Mouse (Mus musculus): ENCODE measurements around the gene Phactr3.

Gene Phactr3

DNA sequence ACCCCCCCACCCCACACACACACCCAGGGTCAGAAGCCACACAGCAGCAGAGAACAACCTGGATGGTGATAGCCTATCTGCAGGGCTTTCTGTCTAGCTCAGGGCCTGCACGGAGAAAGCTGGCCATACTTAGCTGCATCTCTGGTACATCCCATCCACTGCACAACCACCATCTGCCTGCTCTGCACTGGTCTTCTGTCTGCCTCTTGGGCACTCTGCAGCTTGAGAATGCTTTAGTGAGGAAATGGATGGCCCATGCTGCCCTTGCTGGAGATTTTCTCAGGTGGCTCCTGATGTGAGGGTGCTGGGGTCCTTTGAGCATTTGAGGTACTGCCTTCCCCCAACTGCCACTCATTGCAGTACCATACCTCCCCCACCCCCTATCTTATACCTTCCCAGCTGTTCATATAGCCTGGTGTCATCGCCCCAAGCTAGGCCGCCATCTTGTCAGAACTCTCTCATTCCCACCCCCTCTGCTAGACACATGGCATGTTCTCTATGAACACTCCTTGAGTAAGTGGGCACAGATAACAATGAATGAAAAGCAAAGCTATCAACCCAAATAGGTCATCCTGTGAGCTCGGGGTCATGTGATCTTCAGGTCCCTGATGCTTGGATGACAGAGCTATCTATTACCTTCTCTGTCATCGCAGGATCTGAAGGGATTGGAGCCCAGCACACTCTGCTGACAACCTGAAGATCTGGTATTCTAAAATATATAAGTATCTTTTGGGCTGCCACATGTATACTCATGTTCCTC lies 13.0 kb downstream of the Phactr3 start:
- DNase-seq (ENCODE audit: low read depth in 2 of 2, low spot score in 2 of 2), result no peak

DNA sequence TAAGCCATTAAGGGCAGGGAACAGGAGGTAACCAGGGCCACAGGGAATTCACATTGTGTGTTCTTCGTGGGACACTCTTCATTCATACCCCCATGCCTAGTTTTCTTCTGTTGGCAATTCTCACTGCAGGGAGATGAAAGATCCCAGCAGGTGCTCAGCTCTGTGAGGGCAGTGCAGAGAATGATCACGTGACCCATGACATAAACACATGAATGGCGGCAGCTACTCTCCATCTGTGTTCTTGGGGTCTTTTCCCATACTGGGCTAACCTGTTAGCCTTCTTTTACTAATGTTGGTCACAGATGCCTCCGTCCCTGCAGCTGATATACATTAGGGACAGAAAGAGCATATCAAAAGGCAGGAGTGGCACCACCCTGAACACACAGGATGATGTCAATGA lies 16.9 kb downstream of the Phactr3 start:
- no peak for DNase-seq (ENCODE audit: low read depth in 2 of 2, low spot score in 2 of 2)

DNA sequence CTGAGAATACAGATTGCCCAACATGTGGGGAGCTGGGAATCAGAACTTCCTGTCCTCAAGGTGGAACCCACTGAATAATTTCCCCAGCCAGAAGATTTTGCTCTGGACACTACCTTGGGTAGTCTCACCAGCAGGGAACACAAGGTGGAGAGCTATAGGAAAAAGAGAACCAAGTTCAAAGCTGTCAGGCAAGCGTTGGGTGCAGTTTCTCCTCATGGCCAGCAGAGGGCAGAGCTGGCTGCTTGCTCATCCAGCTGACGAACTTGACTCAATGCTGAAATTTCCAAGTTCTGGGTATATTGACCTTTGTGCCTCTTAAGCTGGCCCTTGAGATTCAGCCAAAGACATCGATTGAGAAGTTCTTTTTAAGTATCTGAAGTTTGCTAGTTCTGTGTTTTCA lies 18.7 kb downstream of the Phactr3 start:
- DNase-seq (ENCODE audit: low read depth in 2 of 2, low spot score in 2 of 2), result no peak

DNA sequence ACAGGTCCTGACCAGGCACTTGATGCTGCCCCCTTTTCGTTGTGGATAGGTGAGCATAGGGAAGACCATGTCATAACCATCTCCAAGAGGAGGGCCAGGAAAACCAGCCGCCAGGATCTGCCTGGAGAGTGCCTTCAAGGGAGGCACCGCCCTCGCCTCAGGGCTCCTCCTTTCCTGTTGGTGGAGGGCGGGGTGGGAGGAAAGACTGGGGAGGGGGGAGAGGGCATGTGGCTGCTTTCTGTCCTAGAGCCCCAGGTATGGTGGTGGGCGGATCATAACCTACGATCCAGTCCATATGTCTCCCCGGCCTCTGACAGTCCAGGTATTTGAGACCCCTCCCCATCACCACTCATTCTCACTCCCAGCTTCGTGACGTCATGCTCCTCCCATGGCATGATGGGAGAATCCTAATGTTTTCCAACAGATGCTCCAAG lies 22.7 kb downstream of the Phactr3 start:
- no peak for DNase-seq (ENCODE audit: low read depth in 2 of 2, low spot score in 2 of 2)

DNA sequence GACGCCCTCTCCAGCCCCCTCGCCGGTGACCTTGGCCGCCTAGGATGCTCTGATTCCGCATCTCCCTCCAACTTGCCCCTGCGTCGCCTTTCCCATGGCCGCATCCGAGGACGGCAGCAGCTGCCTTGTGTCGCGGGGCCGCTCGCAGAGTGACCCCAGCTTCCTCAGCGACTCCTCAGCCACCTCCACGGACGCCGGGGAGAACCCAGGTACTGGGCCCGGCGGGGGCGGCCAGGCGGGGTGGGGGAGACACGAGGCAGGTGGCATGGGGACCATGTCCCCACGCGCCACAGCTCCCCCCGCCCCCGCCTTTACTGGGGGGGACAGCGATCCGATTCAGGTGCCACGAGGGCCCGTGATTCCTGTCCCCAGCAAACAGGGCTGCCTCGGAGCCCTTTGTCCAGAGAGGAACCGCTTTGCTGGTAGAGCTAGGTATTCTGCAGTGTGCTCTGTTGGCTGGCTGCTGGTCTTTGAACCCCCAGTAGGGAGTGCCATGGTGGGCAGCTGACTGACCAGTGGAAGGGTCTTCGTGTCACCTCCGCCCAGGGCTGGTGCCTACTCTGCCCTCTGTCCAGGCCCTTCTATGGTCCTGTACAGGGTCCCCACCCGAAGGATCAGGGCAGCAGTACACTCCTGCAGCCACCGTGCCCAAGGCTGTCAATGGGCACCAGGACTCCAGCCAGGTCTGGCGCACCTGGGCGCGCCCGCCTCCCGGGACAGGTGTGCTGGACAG lies 23.7 kb downstream of the Phactr3 start:
- no peak for DNase-seq (ENCODE audit: low read depth in 2 of 2, low spot score in 2 of 2)

DNA sequence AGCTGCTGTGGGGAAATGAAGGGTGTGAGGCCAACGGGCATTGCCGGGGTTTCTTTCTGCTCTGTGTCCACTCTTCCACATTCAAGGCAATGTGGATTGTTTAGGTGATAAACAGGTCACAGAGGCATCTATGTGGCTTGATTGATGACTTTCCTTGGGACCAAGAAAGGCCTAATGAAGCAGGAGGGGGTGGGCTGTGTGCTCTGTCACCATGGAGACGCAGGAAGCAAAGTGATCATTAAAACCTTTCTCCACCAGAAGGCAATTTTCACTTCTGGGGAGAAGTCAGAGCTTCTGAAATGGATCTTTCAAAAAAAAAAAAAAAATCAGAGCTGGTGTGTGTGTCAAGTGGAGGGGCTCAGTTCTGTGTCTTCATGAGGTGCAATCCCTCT lies 24.2 kb downstream of the Phactr3 start:
- no peak for DNase-seq (ENCODE audit: low read depth in 2 of 2, low spot score in 2 of 2)

DNA sequence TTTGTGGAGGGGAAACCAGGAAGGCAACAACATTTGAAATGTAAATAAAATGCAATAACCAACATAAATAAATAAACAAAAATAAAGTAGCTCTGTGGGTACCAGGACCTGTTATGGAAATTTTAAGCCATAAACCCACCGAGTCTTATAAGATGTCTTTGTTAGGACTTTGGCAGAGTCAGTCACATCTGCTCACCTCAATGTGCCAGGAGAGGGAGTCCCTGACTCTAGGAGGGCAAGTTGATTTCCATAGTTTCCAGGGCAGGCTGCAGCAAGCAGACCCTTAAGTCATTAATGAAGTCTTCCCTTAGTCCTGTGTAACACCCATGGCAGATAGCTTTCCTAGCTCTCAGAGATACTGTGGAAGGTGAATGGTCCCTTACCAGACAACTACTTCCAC lies 25.1 kb downstream of the Phactr3 start:
- DNase-seq (ENCODE audit: low read depth in 2 of 2, low spot score in 2 of 2), result no peak

DNA sequence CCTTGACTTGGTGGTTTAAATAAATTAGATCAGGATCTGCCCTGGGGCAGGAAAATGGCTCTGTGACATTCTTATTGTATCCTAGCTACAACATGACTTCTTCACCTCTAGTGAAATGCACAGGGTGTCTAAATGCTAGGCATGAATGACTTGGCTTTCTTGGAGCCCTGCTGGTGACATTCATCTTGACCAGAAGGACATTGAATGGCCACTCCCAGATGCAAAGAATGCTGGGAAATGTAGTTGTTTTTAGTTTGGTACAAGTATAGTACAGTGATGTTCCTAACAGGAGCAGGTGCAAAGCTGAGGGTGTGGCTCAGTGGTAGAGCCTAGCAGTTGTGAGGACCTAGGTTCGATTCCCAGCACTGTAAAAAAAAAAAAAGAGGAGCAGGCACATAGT lies 30.5 kb downstream of the Phactr3 start:
- DNase-seq (ENCODE audit: low read depth in 2 of 2, low spot score in 2 of 2), result no peak

DNA sequence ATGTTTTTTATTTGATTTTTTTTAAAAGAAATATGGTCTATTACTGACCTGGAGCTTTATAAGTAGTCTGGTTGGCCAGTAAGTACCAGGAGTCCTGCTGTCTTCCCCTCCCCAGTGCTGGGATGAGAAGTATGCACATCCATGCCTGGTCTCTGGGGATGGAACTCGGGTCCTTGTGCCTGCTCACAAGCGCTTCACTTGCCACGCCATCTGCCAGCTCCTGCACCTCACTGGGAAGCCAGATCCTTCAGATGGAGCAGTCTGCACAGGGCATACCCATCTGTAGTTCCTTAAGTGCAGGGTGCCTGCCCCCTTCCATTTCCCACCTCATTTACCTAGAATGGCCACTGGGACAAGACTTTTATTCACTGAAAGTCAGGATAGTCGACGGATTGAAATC lies 31.9 kb downstream of the Phactr3 start:
- no peak for DNase-seq (ENCODE audit: low read depth in 2 of 2, low spot score in 2 of 2)

DNA sequence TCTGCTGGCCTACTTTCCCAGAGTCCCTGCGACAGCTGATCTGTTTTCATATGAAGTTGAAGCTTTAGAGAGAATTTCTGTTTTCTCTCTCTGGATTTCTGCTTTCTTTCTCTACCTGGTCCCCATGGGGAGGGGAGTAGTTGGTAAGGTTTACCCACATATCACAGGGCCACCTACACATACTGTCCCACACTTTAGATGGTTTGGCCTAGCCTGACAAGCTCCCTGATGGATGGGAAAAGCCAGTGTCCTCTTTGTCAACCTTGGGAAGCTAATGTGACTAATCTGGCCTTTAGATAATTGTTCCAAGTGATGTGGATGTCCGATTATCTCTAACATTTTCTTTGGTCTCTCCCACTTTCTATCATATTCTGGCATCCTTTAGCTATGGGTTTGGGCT lies 34.8 kb downstream of the Phactr3 start:
- DNase-seq (ENCODE audit: low read depth in 2 of 2, low spot score in 2 of 2), result no peak

DNA sequence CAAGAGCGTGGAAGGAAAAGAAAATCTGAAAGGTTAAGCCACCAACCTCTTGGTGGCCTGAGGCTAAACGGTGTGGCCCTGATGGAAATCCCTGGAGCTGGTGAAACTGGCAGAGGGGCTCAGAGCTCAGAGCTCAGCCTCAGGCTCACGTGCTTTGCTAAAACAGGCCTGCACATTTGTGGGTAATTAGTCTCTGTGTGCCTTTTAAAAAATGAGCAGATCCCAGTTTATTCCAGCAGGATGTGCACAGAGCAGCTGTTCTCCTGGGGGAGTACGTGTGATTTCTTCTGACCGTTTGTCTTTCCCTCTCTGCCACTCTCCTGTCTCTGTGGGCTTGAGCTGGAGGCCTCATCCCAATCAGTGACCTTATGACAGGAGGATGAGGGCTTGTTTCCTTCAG lies 35.4 kb downstream of the Phactr3 start:
- no peak for DNase-seq (ENCODE audit: low read depth in 2 of 2, low spot score in 2 of 2)

DNA sequence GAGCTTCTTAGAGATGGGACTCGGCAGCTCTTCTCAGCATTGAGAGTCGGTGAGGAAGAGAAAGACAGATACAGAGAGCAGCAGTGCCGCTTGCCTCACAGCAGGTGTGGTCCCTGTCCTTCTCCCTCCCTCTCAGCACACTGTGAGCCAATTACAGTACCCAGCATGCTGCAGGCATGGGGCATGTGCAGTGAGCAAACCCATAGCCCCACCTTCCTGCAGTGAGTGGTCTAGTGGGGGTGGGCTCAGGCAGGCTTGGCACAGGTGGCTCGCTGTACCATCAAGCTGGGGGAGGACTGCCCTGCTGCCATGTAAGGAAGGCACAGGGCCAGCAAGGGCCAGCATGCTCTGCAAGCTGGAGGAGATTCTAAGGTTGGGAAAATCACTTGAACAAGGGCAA lies 35.8 kb downstream of the Phactr3 start:
- no peak for DNase-seq (ENCODE audit: low read depth in 2 of 2, low spot score in 2 of 2)

DNA sequence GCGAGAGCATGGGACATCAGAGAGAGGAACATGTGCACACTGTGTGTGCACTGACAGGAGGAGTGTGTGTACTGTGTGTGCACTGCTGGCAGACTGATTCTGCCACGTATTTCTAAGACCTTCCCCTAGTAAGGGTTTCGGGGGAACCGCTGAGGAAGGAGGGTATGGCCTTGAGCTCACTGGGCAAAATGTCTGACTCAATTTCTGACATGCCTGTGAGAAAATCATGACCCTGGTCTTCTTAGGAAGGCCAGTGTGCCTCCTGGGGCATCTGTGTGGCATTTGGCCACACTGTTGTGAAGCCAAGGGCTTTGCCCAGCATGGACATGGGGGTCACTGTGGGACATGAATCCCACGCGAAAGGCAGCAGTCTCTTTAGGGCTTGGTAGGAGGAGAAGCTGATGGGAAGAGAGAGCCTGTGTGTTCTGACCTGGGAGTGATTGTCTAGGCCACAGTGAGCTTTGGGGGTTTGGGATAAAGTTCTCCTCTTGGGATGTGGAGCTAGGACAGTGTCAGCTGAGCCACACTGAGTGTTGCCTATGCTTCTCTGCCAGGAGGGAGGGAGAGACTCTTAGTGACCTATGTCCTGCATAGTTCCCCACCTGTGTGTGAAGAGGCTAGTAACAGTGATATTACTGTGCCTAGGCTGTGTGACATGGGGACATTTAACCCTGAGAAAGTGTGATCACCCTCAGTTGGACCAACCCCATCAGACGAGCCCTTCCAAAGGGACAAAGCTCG lies 36.6 kb downstream of the Phactr3 start:
- DNase-seq (ENCODE audit: low read depth in 2 of 2, low spot score in 2 of 2), result no peak

DNA sequence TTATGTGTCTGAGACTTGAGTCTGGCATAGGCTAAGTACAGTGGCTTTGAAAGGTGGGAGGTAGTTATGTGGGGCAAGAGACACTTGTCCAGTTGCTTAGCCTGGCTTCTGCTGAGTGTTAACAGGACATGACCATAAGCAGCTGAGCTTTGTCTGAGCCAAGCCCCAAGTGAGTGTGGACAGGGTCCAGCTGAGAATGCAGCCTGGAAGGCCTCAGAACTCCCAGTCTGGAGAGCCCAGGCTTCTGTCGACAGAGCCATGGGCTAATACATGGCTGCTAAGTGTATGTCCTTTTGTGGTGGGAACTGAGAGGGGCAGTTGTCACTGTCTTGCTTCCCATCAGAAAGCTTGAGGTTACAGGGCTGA lies 37.1 kb downstream of the Phactr3 start:
- no peak for DNase-seq (ENCODE audit: low read depth in 2 of 2, low spot score in 2 of 2)

DNA sequence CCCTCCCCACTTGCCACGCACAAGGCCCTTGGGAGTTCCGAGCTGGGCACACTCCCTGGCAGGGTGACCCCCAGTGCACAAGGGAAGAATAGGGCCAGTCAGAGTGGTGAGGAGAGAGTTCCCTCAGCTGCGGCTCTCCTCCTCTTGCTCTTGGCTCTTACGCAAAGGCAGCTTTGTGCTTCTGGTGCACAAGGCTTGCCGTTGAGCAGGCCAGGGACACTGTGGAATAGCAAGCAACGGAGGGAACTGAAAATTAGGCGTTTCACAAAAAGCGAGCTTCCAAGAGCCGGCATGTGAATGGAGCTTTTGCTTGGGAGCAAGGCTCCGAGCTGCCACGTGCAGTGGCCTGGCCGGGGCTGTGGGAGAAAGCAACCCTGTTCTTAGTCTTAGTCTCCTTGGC lies 40.2 kb downstream of the Phactr3 start:
- no peak for DNase-seq (ENCODE audit: low read depth in 2 of 2, low spot score in 2 of 2)

DNA sequence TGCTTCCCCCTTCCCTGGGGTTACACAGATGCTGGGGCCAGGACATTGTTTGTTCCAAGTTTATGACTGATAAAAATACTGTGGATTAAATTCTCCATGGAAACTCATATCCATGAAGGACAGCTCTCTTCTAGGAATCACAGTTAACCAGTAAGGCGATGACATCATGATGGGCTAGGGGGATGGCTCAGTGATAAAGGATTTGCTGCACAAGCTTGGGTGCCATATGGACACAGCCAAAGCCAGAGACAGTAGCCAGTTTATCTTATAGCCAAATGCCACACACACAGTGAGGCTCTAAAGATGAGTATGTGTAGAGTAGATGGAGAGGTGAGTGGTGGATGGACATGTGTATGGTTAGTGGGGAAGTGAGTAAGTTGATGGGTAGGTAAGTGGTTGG lies 45.2 kb downstream of the Phactr3 start:
- DNase-seq (ENCODE audit: low read depth in 2 of 2, low spot score in 2 of 2), result no peak

DNA sequence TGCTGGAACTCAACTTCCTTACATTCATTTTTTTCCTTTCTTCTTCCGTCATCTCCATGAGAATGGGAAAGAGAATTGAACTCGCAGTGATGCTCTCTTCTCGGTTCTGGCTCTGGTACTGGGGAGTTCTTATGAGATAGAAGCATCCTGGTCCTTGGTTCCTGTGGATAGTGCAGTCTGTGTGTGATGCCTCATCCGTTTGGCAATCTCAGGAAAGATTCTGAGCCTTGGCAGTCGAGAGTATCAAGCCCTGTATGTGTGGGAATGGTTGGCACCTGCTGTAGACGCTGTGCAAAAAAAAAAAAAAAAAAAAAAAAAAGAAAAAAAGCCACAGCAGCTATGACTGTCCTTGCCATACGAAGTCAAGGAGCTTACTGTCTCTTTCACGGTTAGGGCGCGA lies 47.2 kb downstream of the Phactr3 start:
- no peak for DNase-seq (ENCODE audit: low read depth in 2 of 2, low spot score in 2 of 2)

DNA sequence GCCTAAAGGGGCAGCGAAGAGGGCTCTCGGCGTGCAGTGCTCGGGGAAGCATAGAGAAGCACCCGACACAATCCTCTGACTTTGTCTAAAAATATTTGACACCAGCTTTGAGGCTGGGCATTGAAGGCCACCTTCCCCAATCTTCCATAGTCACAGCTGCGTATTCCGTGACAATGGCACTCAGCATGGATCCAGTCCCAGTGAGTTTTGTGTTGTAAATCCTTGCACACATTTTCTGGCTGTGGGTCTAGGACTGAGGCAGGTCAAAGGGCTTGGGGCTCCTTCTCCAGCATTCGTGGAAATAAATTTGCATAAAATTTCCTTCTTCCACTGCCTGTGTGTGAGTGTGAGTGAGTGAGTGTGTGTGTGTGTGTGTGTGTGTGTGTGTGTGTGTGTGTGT lies 51.2 kb downstream of the Phactr3 start:
- no peak for DNase-seq (ENCODE audit: low read depth in 2 of 2, low spot score in 2 of 2)

DNA sequence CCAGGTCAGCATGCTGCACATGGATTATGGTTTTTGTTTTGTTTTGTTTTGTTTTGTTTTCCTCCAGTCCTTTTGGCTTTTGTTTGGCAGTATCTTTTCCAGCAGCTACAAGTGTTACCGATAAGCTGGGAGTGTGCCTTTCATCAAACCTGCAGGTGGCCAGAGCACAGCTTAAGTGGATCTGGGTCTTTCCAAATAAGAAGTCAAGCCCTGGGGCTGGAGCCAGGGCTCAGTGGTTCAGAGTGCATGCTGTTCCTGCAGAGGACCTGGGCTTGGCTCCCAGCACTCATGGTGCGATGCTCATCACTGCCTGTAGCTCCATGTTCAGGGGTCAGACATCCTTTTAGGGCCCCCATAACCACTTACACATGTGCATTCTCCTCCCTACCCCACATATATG lies 55.2 kb downstream of the Phactr3 start:
- no peak for DNase-seq (ENCODE audit: low read depth in 2 of 2, low spot score in 2 of 2)

DNA sequence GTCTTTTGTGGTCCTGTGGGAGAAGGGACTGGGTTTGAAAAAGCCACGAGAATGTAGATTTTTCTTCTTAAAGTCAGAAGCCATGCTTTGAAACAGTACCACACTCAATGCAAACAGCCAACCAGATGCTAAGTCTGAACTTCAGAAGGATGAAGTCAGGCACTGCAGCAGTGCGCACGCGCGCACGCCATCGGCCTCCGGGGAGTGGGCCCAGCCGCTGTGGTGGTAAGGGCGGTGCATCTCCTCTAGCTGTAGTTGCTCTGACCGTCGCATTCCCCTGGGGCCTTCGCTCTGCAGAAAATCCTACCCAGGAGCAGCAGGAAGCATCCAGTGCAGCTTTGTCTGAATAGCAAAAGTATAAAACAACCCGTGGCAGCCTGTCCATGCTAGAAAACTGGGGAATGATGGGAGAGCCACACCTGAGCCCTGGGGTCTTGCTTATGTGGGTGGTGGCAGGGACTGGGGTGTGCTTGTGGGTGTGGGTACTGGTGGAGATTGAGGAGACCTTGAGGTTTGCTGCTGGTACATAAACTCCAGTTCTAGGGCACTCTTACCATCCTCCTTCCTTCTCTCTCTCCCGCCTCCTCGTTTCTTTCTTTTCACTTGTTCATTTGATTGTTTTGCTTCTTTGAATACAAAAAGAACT lies 56.6 kb downstream of the Phactr3 start:
- DNase-seq (ENCODE audit: low read depth in 2 of 2, low spot score in 2 of 2), result no peak

DNA sequence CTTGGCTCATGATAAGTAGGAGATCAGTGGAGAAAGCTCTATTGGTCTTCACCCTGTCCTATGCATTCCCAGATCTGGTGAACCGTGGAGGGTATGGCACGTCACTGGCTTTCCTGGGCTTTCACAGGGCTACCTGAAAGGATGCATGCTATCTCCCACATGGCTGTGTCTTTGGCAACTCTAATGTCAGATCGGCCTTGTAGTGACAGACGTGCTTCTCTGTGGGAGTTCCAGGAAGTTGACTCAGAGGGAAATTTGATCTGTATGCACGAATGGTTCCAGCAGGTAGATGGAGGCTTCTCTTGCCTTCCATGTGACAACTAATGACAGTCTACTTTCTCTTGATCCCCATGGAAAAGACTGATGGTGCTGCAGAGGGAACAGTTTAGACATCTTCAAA lies 65.5 kb downstream of the Phactr3 start:
- DNase-seq (ENCODE audit: low read depth in 2 of 2, low spot score in 2 of 2), result no peak

DNA sequence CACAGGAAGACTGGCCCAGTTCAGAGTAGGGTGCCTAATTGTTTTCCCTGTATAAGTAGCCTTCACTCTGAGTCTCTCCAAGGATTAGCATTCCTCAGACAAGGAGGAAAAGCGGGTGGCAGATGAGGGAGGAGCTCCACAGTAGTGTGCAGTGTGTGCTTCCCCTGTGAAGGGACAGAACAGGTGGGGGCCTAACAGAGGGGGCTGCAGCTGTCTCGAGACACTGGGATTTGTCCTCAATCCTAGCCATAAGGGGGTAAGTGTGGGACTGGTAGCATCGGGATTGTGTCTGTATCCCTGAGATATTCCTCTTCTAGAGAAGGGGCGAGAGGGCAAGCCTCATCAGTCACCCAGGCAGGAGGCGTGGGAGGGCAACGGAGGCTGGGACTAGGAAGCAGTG lies 66.1 kb downstream of the Phactr3 start:
- no peak for DNase-seq (ENCODE audit: low read depth in 2 of 2, low spot score in 2 of 2)
